Mouse (Mus musculus) layer of hippocampus, adult 9-11 months (tissue): Measurements from ENCODE around the gene Gm5741.
"Not testable (repeated sequence)": the region's sequence is repeated elsewhere in the genome, so short reads cannot be mapped to it uniquely, and the experiment has no call there.

Experiments used
- DNase-seq: peaks from one replicate; pipeline ENCODE4 v3.0.0; 2022

The Gm5741 gene

DNA sequence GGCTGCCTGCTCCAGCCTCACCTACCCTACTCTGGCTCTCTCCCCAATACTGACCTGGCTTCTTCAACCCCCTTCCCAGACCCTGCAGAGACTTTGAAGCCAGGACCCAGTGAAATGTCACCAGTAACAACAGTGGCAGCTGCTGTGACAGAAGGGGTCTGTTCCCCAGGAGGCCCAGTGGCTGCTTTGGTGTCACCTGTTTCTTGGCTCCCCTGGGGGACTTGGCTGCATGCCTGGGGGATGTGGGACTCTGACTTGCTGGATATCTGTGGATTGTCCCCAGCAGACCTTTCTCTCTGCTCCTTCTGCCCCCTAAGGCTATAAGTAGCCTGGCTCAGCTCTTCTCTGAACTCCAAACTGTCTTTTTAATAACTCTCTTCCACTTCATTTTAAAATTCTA lies at the start of gene Gm5741:
Gene Gm5741, minus strand, starts transcription at position 1 of the 400 bp plus-strand sequence.
- DNase-seq = no peak

DNA sequence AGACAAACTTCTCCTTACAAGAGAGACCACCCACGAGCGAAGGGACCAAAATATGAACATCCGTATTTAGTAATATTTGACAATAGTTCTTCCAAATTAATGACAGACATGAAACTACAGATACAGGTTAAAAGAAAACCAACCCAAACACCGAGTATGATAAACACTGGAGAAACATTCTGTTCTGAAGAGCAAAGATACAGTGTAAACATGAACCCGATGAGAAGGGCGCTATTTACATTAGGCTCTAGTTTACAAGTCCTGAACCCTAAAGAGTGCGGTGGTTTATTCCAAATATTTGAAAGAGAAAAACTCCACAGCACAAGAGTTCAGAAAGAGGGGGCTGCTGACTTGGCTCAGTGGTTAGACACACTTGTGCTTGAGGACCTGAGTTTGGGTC lies 49.2 kb upstream of the Gm5741 start:
- no peak for DNase-seq

DNA sequence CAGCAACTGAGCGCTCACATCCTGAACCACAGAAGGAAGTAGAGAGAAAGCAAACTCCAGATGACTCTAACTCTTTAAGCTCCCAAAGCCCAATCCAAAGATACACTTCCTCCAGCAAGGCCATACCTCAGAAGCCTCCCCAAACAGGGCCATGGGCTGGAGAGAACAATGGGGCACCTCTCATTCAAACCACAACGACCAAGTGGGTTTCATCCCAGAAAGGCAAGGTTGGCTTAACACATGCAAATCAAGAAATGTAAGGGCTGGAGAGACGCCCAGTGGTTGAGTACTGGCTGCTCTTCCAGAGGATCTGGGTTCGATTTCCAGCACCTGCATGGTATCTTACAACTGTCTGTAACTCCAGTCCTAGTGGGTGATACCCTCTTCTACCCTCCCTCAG lies 47.7 kb upstream of the Gm5741 start:
- DNase-seq = no peak

DNA sequence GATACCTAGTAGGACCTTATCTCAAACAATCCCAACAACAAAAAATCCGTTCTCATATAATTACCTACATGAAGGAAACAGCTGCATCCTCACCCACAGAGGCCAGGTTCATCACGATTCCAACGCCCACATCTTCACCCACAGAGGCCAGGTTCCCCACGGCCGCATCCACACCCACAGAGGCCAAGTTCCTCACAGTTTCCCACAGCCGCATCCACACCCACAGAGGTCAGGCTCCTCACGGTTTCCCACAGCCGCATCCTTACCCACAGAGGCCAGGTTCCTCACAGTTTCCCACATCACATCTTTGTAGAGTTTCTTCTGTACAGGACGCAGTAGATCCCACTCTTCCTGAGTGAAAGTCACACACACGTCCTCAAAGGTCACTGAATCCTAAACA lies 45.5 kb upstream of the Gm5741 start:
- DNase-seq = no peak

DNA sequence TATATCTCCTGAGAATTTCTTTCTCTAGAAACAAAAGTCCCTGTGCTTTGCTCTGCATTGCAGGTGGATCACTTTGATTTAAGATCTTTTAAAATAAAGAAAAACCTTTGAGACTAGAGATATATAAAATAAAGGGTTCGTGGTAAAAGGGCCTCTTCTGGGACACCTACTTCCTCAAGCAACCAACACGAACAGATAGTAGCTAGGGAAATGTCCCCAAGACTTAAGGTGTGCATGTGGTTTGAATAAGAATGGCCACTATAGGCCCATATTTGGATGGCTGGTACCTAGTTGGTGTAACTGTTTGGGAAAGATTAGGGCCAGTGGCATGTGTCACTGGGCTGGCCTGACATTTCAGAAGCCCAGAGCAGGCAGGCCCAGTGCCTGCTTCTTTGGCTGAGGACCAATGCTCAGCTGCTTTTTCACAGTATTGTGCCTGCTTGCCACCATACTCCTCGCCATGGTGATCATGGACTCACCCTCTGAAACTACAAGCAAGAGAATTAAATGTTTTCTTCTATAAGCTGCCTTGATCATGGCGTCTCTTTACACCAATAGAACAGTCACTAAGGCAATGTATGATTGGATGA lies 32.4 kb upstream of the Gm5741 start:
- no peak for DNase-seq

DNA sequence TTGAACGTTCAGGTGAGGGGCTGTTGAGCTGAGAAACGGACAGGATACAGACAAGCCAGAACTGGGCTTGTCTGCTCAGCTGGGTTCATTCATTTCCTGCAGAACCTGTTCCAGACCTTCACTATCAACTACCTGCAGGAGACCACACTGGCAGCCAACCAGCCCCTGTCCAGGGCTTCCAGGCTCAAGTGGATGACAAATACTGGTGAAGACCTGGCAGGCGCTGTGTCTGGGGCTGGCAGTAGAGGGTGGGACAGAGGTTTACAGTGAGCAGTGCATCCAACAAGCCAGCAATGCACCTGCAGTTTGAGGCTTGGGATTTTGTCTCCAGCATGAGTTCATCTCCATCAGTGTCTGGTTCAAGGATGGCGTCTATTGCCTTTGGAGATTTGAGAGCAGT lies 29.1 kb upstream of the Gm5741 start:
- DNase-seq = no peak

DNA sequence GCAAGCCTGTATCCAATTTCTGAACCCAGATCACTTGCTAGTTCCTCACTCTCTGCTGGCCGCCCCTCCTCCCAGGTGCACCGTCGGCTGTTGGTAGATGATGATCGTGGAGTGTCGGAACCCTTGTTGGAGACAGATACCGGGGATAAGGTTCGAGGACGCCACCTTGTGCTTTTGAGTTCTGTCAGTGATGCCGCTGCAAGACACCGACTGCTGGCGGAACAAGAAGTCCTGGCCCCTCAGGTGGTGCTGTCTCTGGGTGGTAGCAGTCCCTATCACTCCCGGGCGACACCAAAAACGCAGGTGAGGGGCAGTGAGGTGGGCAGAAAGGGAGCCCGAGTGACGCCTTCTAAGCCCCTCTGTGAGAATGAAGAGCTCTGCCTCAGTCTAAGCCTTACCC lies 28.4 kb upstream of the Gm5741 start:
- DNase-seq = no peak

DNA sequence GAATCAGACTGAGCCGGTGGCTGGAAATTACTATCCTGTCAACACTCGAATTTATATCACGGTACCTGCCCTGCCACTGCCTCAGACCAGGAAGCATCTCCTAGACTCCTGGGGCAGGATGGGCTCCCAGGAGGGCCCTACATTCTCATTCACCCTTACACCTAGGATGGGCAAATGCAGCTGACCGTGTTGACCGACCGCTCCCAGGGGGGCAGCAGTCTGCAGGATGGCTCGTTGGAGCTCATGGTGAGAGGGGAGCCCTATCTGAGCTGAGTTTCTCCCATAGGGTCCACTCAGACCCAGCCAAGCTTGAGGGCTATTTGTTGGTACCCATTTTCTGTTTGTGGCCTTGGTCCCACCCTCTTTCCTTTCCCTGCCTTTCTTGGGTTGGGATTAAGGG lies 27.8 kb upstream of the Gm5741 start:
- DNase-seq = no peak

DNA sequence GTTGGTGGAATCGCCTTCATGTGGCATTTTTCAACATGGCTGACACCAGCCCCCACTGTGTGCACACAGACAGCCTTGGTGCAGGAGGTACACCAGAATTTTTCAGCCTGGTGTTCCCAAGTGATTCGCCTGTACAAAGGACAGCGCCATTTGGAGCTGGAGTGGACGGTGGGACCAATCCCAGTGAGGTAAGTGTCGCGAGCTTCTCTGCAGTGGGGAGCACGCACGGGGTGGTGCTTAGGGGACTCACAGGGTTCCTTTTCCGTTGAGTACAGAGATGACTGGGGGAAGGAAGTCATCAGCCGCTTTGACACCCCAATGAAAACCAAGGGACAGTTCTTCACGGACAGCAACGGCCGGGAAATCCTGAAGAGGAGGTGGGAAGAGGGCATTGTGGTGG lies 27.3 kb upstream of the Gm5741 start:
- DNase-seq = no peak

DNA sequence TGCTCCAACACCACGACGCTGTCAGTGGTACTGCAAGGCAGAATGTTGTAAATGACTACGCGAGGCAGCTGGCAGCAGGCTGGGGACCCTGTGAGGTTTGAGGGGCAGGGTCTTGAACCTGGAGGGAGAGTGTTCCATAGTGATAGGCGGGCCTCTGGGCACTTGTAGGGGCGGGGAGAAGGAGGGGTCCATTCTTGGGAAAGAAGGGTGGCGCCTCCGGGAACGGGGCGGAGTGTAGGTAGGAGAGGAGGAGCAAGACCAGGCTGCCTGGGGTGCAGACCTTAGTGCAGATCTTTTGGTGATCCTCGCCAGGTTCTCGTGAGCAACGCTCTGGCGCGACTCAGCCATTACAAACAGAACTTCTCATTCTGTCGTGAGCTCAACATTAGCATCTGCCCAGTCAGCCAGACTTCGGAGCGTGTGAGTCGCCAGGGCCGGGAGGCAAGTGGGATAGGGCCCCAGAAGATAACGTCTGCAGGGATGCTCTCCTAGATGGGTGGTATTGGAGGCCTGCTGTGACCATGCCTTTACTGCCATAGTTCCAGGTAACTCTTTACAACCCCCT lies 23.8 kb upstream of the Gm5741 start:
- DNase-seq = no peak

DNA sequence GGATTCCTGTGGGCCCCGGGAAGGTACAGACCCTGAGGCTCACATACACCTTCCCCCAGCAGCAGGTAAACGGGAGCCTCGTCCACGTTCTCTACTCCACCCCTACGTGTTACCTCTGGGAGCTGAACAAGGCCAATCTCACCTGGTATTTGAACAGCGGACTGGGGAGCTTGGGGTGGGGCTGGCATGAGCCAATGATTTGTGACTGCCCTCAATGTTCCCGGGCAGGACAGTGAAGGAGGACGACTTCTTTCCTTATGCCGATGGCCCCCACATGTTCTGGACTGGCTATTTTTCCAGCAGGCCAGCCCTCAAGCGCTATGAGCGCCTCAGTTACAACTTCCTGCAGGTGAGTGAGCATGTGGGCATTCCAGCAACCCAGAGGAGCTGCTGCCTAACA lies 23.1 kb upstream of the Gm5741 start:
- no peak for DNase-seq

DNA sequence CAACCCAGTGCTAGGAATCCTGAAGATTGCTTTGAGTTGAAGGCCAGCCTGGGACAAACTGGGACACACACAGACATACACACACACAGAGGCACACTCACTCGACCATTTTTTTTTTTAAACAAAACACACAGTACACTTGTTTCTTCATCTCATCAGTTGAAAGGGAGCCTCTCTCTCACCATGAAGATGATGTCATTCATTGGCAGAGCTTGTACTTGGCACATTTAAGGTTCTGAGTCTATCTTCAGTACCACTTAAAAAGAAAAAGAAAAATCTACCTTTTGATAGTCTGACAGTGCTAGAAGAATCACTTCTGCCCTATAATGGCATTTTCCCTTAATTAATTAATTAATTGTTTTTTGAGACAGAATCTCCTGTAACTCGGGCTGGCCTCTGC lies 21.0 kb upstream of the Gm5741 start:
- DNase-seq = no peak

DNA sequence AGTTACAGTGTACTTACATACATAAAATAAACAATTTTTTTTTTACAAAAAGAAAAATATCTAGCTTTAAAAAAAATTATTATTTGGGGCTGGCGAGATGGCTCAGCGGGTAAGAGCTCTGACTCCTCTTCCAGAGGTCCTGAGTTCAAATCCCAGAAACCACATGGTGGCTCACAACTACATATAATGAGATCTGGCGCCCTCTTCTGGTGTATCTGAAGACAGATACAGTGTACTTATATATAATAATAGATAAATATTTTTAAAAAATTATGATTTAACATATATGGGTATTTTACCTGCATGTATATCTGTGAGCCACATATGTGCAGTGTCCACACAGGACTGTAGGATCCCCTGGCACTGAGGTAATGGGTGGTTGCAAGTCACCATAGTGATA lies 18.5 kb upstream of the Gm5741 start:
- DNase-seq = no peak

DNA sequence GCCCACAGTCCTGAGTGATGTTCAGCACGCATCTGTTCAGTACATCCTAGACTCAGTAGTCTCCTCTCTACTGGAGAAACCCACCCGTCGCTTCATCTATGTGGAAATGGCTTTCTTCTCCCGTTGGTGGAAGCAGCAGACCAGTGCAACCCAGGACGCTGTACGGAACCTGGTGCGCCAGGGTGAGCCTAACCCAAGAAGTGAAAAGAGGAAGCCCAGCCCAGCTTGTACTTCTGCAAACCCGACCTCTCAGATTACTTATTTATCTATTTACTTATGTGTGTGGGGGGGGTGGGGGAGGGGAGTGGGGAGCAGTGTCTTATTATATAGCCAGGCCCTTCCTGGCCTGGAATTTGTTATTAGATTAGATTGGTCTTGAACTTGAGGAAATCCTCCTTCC lies 16.9 kb upstream of the Gm5741 start:
- DNase-seq = no peak

DNA sequence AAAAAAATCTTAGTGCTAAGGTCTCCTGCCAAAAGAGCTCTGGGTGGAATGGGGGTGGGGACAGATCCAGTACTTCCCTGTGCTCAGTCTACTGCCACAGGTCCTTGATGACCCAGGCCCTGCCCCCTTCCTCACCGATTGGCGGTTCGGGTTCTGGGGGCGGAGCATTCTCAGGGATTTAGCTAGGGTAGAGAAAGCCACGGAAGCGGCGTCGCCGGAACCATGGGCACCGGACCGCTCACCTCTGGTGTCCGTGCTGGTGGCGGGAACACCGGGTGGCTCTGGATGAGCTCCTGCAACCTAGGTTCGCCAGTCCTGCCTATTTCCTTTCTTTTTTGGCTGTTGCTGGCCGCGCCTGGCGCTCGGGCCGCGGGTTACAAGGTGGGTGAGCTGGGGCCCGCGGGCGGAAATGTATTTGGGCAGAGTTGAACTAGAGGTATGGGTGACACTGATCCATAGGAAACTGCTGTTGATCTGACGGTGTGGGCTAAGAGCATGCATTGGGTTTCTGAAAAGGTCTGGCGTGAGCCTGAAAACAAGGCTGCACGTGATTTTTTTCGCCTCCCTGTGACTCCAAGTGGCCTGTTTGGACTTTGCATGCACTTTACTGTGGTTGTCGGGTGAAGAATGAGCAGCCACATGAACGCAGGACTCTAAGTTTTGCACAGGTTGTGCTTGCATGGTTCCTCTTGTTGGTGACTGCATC lies 15.5 kb upstream of the Gm5741 start, which contains the start of gene Man2b1:
Gene Man2b1, plus strand, starts transcription at position 163 of the 706 bp plus-strand sequence.
- DNase-seq = peak; percentile 95

DNA sequence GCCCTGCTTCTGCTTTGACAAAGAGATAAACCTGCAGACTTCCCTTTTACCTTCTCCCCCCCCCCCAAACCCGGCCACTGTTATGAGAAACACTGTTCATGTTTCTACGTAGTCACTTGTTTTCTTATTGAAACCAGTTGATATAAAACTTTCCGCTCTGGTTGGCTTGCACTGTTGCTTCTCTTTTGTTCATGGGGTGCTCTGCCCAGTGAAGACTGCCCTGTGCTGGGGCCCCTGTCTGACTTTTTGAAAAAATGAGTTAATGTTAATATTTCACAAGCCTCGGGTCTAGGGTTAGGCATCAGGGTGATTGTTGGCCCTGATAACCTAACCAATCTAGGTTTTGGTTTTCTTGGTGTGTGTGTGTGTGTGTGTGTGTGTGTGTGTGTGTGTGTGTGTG lies 14.4 kb upstream of the Gm5741 start:
- not testable (repeated sequence) for DNase-seq

DNA sequence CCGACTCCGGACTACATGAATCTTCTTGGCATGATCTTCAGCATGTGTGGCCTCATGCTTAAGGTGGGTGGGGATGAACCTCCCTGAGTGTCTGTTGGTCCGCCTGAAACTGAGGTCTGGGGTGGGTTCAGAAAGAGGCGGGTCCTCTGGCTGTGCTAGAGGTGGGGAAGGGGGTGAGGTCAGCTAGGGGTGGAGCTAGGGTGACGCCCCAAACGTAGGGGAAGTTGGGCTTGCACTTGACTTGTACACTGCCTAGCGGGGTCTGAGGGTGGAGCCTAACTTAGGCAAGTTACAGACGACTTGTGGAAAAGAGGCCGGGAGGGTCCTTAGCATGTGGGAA lies 13.4 kb upstream of the Gm5741 start, which contains the start of gene Wdr83:
Gene Wdr83, minus strand, starts transcription at position 91 of the 340 bp plus-strand sequence.
- peak; percentile 55 for DNase-seq

DNA sequence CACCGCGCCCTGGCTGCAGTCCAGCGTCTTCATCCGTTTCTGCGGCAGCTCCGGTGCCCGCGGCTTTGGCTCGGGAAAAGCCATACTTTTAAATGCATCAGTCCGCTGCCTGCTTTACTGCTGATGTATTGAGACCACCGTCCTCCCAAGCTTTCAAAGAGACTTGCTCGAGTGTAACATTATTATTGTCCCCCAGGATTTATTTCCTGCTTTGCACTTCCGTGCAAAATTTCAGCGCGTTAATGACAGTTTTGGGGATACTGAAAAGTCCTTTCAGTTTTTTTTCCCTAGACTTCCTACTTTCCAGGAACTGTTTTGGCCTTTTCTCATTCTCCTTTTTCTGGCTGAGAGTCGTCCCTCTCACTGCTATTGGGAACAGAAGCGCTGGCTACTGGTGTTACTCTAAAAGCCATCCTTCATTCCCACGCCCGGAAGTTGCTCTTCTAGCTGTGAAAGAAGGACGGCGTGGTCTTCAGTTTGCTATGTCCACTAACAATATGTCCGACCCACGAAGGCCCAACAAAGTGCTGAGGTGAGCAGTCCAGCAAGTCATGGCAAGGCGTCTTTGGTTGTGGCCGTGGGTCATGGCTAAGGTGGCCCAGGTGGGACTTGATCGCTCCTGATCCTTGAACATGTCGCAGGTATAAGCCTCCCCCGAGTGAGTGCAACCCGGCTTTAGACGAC lies 12.9 kb upstream of the Gm5741 start, which contains the start of gene Wdr83os:
Gene Wdr83os, plus strand, starts transcription at position 209 of the 684 bp plus-strand sequence.
- DNase-seq = no peak

DNA sequence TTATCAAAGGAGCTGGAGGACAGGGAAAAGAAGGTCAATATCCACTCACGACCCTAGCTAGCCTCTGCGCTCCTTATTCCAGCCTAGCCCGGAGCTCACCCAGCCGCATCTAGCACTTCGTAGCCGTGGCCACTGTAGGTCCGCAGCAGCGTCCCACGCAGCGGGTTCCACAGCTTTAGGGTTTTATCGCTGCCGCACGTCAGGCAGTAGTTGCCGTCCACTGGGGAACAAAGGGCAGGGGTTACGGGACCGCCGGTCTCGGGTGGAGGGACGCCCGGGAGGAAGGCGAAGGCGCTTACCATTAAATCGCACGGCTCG lies 12.4 kb upstream of the Gm5741 start:
- no peak for DNase-seq

DNA sequence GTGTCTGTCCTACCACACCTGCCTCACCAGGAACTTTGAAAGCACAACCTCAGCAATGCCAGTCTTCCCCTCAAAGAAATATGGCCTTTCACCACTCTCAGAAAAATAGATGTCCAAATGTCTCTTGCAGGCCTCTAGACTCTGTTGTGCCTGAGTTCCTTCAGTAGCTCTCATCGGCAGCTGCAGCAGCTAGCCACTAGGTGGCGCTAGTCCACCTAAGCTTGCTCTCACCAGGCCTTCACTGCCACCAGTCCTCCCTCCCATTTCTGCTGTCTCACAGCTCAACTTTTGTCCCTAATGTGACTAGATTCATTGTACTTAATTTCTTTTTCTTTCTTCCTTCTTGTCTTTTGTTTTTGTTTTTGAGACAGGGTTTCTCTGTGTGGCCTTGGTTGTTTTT lies 9.2 kb upstream of the Gm5741 start:
- peak; percentile 88 for DNase-seq

DNA sequence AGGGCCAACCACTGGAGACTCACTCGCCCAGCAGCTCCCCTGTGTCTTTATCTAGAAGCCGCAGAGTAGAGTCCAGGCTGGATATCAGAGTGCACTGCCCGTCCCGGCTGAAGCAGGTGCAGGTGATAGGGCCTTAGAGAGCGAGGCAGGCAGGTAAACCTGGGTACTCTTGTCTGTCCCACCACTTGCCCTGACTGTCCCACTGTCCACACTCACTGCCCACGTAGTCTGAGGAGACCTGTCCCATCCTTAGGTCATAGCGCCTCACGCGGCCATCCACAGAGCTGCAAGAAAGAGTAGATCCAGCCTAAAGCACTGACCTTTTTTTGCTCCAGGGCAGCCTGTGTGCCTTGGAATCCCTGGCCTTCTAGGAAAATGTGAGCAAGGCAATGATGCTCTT lies 8.2 kb upstream of the Gm5741 start:
- no peak for DNase-seq

DNA sequence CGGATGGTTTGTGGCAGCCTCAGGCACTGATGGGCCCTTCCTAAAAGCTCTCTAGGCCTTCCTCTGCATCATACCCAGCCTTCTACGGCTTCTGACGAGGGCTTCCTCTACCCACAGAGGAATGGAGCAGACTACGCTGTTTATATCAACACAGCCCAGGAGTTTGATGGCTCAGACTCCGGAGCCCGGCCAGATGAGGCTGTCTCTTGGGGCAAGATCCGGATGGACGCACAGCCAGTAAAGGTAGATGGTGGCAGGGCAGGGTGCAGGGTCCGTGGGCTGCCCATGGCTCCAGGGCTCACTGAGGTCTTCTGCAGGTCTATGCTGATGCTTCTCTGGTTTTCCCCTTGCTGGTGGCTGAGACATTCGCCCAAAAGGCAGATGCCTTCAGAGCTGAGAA lies 6.8 kb upstream of the Gm5741 start:
- DNase-seq = no peak

DNA sequence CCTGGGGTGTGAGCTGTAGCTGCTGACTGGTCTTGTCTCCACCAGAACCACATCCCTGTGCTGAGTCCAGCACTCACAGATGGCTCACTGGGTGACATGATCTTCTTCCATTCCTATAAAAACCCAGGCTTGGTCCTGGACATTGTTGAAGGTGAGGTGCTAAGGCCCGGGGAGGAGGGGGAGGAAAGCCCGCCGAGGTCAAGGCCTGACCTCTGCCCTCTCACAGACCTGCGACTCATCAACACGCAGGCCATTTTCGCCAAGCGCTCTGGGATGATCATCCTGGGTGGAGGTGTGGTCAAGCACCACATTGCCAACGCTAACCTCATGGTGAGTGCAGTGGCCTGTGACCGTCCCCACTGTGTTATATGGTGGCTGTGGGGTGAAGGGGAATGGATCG lies 6.4 kb upstream of the Gm5741 start:
- no peak for DNase-seq

DNA sequence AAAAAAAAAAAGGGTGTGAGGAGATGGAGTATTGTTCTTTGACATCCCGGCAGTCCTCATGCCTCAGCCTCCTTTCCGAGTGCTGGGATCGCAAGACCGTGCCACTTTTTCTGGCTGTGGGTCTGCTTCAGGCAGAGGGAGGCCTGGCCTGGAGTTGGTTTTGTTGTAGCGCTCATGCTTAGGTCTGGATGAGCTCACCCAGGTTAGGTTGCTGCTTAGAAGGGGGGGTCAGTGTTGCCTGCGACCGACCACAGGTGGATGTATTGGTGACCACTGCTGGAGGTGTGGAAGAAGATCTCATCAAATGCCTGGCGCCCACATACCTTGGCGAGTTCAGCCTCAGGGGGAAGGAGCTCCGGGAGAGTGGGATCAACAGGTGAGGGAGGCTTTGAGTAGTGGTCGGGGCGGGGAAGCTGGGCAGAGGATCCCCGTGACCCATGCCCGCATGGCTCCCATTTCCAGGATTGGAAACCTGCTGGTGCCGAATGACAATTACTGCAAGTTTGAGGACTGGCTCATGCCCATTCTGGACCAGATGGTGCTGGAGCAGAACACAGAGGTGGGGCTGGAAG lies 5.3 kb upstream of the Gm5741 start:
- no peak for DNase-seq
